In the genomic region with DNA sequence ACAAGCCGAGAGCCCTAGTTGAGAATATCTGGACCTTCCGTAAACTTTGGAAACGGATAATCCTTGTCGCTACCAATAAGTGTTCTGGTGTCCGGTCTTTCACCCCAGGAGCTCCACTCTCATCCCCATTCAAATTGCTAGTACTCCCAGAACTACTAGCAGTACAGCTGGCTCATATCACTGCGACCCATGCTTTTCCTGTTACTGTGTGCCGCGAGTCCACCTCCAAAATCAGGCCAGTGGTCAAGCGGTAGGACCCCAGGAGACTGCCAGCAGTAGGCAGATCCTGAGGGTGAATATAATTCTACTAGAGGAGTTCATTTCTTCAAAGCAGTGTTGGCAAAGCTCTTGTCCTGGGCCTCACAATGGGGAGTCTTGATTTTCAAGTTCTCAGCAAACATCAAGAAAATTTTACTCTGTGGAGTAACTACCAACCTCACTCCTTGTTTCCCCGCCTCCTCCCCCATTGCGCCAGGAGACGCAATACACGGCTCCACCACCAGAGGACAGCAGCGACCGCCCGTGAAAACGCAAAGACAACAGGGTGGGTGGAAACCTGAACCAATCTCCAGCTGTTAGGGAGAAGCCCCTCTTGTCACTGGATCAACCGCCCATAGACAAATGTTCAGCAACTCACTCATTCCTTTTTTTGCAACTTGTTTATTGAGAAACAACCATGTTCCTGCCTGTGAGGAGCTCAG, we compare ENCODE assay signal across 8 mouse cellular contexts. TPM values are rescaled to one million over a fixed set of nuclear protein-coding genes. Genes with fewer than 3 reads are reported as not detected.
DNase-seq lines count a peak whose midpoint lies in the region; ATAC-seq lines count a peak whose summit lies in the region.

No protein-coding gene starts in this region.

- H3K4me3 ChIP-seq in intestine, embryonic 16.5 days (ENCODE audit: low read length) = 0 out of 2 replicates have a peak overlapping the region, but pooled peaks have one; percentile 5
- H3K4me3 ChIP-seq in limb, embryonic 12.5 days (replicated peaks) = peak overlapping the region; percentile 99; the same call in 1 of the 2 replicates
- peak overlapping the region; percentile 22 for H3K4me3 ChIP-seq in midbrain, embryonic 14.5 days (replicated peaks; ENCODE audit: low read depth, low read length)

- ATAC-seq in cerebellum, adult (ENCODE audit: insufficient number of reproducible peaks, low FRiP score, low TSS enrichment) = no peak; the same call in 1 of the 2 replicates
- ATAC-seq in intestine, embryonic 16.5 days = no peak
- ATAC-seq in limb, embryonic 12.5 days (ENCODE audit: insufficient number of reproducible peaks, insufficient read depth, low FRiP score, low TSS enrichment, low read depth) = no peak
- no peak for ATAC-seq in midbrain, embryonic 14.5 days (ENCODE audit: low FRiP score, low TSS enrichment)

- no peaks in the 10 kb centered on the region for H3K9me3 ChIP-seq in intestine, embryonic 16.5 days (ENCODE audit: control insufficient read depth, low read length)
- no peaks in the 10 kb centered on the region for H3K9me3 ChIP-seq in limb, embryonic 12.5 days
- no peaks in the 10 kb centered on the region for H3K9me3 ChIP-seq in midbrain, embryonic 14.5 days (ENCODE audit: control insufficient read depth, low read length)

- 18% methylated on average over 18 of the region's 18 CpGs for WGBS in intestine, embryonic 16.5 days
- 19% methylated on average over 18 of the region's 18 CpGs for WGBS in limb, embryonic 12.5 days
- WGBS in midbrain, embryonic 14.5 days = 19% methylated on average over 18 of the region's 18 CpGs

- H3K4me2 ChIP-seq in intestine, embryonic 16.5 days (ENCODE audit: low read depth, low read length) = peak overlapping the region; percentile 87; the same call in 1 of the 2 replicates
- H3K4me2 ChIP-seq in limb, embryonic 12.5 days = peak overlapping the region; percentile 100
- H3K4me2 ChIP-seq in midbrain, embryonic 14.5 days (ENCODE audit: low read length) = peak overlapping the region; percentile 100

- peak overlapping the region; percentile 36; the same call in 1 of the 2 replicates for H3K9ac ChIP-seq in intestine, embryonic 16.5 days (ENCODE audit: low read depth, low read length)
- no peak overlapping the region for H3K9ac ChIP-seq in limb, embryonic 12.5 days (replicated peaks)
- H3K9ac ChIP-seq in midbrain, embryonic 14.5 days (replicated peaks; ENCODE audit: low read length) = peak overlapping the region; percentile 100; the same call in 1 of the 2 replicates

- DNase-seq in cerebellum, adult 11 months = peak; percentile 86
- peak; percentile 94 for DNase-seq in embryo, embryonic 9.5 days (ENCODE audit: extremely low spot score)
- DNase-seq in gastrocnemius, postnatal 4 days (ENCODE audit: low spot score in 2 of 2) = peak; percentile 81 to 86
- DNase-seq in midbrain, embryonic 14.5 days = peak; percentile 88
- peak; percentile 77 to 90 for DNase-seq in spleen, adult 18-20 months

- no peaks in the 10 kb centered on the region for H3K27me3 ChIP-seq in intestine, embryonic 16.5 days (replicated peaks; ENCODE audit: control insufficient read depth, insufficient read depth, low read length)
- no peaks in the 10 kb centered on the region for H3K27me3 ChIP-seq in limb, embryonic 12.5 days
- no peaks in the 10 kb centered on the region for H3K27me3 ChIP-seq in midbrain, embryonic 14.5 days (ENCODE audit: control insufficient read depth, insufficient read depth, low read length)

- H3K27ac ChIP-seq in intestine, embryonic 16.5 days (ENCODE audit: low read length) = peak overlapping the region; percentile 45
- H3K27ac ChIP-seq in limb, embryonic 12.5 days = peak overlapping the region; percentile 100
- peak overlapping the region; percentile 100 for H3K27ac ChIP-seq in midbrain, embryonic 14.5 days (replicated peaks; ENCODE audit: low read depth, low read length)

- H3K36me3 ChIP-seq in intestine, embryonic 16.5 days (ENCODE audit: control insufficient read depth, insufficient read depth, low read length) = 0 out of 2 replicates have a peak, but pooled peaks cover 4% of the 10 kb centered on the region
- H3K36me3 ChIP-seq in limb, embryonic 12.5 days = peaks cover 58% of the 10 kb centered on the region
- H3K36me3 ChIP-seq in midbrain, embryonic 14.5 days (ENCODE audit: control insufficient read depth, insufficient read depth, low read length) = peaks cover 85% of the 10 kb centered on the region

- peaks cover 68% of the 10 kb centered on the region for H3K4me1 ChIP-seq in intestine, embryonic 16.5 days (ENCODE audit: control insufficient read depth, insufficient read depth, low read length)
- peaks cover 73% of the 10 kb centered on the region for H3K4me1 ChIP-seq in limb, embryonic 12.5 days (replicated peaks)
- peaks cover 63% of the 10 kb centered on the region for H3K4me1 ChIP-seq in midbrain, embryonic 14.5 days (ENCODE audit: control insufficient read depth, insufficient read depth, low read length)

RNA-seq across cellular contexts. Expression of gene Rhof, which starts 0.7 kb away (rescaled TPM):
- under 1 TPM; 0.91 to 0.93 TPM for total RNA-seq in gastrocnemius, postnatal 4 days (2021)
- 2.5 and 2.8 TPM in 2 replicates for polyA plus RNA-seq in intestine, embryonic 16.5 days (2015; fragmentation: Nextera tagmentation; extraction: Ambion mirVana)
- polyA plus RNA-seq in limb, embryonic 12.5 days (2016; fragmentation: Nextera tagmentation; extraction: Ambion mirVana) = 2.9 and 3.0 TPM in 2 replicates
- 7.1 and 8.9 TPM in 2 replicates for polyA plus RNA-seq in midbrain, embryonic 14.5 days (2014; fragmentation: Nextera tagmentation; extraction: Ambion mirVana)

RNA-seq across cellular contexts. Expression of gene Setd1b, which starts 8.8 kb away (rescaled TPM):
- total RNA-seq in gastrocnemius, postnatal 4 days (2021) = 10 to 100 TPM; 21.0 to 21.4 TPM
- polyA plus RNA-seq in intestine, embryonic 16.5 days (2015; fragmentation: Nextera tagmentation; extraction: Ambion mirVana) = 6.6 and 6.9 TPM in 2 replicates
- 10.9 and 11.4 TPM in 2 replicates for polyA plus RNA-seq in limb, embryonic 12.5 days (2016; fragmentation: Nextera tagmentation; extraction: Ambion mirVana)
- polyA plus RNA-seq in midbrain, embryonic 14.5 days (2014; fragmentation: Nextera tagmentation; extraction: Ambion mirVana) = 14.2 and 15.0 TPM in 2 replicates

RNA-seq across cellular contexts. Expression of gene Psmd9, which starts 36.0 kb away (rescaled TPM):
- 10 to 100 TPM; 28.3 to 32.2 TPM for total RNA-seq in gastrocnemius, postnatal 4 days (2021)
- polyA plus RNA-seq in intestine, embryonic 16.5 days (2015; fragmentation: Nextera tagmentation; extraction: Ambion mirVana) = 64.3 and 66.3 TPM in 2 replicates
- polyA plus RNA-seq in limb, embryonic 12.5 days (2016; fragmentation: Nextera tagmentation; extraction: Ambion mirVana) = 89.3 and 91.0 TPM in 2 replicates
- 51.3 and 61.2 TPM in 2 replicates for polyA plus RNA-seq in midbrain, embryonic 14.5 days (2014; fragmentation: Nextera tagmentation; extraction: Ambion mirVana)

RNA-seq across cellular contexts. Expression of gene Hpd, which starts 49.3 kb away (rescaled TPM):
- 1 to 10 TPM in 1 of 2 experiments, under 1 TPM in 1; 0.42 to 2.4 TPM for total RNA-seq in gastrocnemius, postnatal 4 days (2021)
- 9.0 and 9.9 TPM in 2 replicates for polyA plus RNA-seq in intestine, embryonic 16.5 days (2015; fragmentation: Nextera tagmentation; extraction: Ambion mirVana)
- not detected in 2 replicates for polyA plus RNA-seq in limb, embryonic 12.5 days (2016; fragmentation: Nextera tagmentation; extraction: Ambion mirVana)
- not detected in 2 replicates for polyA plus RNA-seq in midbrain, embryonic 14.5 days (2014; fragmentation: Nextera tagmentation; extraction: Ambion mirVana)

Comparison
In these comparisons a context has a peak if more than half of its experiments do, and no peak if none do; other contexts are left out.
1. H3K27ac ChIP-seq: peak in every context shown above with its lines; median percentile 100 in limb, embryonic 12.5 days; 100 in midbrain, embryonic 14.5 days; 45 in intestine, embryonic 16.5 days.
2. H3K4me3 ChIP-seq: peak in every context shown above with its lines; median percentile 99 in limb, embryonic 12.5 days; 22 in midbrain, embryonic 14.5 days; 5 in intestine, embryonic 16.5 days.